Mouse (Mus musculus) heart, postnatal 0 days (tissue): ENCODE results near the gene Gm9918.

ENCODE experiments used
- CTCF ChIP-seq: IDR thresholded peaks from 2 replicates; pipeline ENCODE4 v1.5.1; 2016; ENCODE audit warnings: antibody characterized with exemption, control low read depth, low read depth
- EP300 ChIP-seq: IDR thresholded peaks from 2 replicates; pipeline ENCODE4 v1.6.1; 2016; ENCODE audit warnings: antibody characterized with exemption, low read depth

DNA sequence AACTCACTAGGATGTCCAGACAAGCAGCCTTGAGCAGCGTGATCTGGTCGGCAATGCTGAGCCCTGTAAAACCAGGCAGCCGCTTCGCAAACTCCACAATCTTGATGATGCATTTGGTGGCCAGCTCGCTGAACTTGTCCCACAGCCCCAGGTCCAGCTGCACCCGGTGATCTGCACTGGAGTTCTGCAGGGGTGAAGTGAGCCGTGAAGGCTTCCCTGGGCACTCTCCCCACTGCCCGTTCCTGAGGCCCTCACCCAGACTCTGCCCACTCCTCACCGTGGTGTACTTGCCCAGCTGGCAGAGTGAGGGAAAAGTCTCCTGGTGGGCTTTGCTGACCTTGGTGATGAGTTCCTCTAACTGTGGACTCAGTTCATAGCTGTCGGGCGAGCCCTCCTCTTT lies 30.5 kb upstream of the Gm9918 start:
- TF ChIP-seq CTCF (no peak), EP300 (no peak)
